Mouse (Mus musculus) large intestine, adult 2 months (tissue): ENCODE results near the gene Pdxk. TPM values are rescaled to one million over a fixed set of nuclear protein-coding genes. Genes with fewer than 3 reads are reported as not detected.
A peak's percentile ranks its signal among the peaks of the same experiment; 100 is the strongest.
"Not testable (repeated sequence)": the region's sequence is repeated elsewhere in the genome, so short reads cannot be mapped to it uniquely, and the experiment has no call there.

Experiments used
- DNase-seq: peaks from one replicate; pipeline ENCODE4 v3.0.0-alpha.2; 2012; ENCODE audit warnings: low read depth, low spot score
- WGBS: fragments of 180-500 bp; shearing (Covaris S2); methylation state at CpG from one replicate; pipeline ENCODE4 v1.1.7; 2018; 5-methylcytosine and 5-hydroxymethylcytosine counted together
- polyA plus RNA-seq: library from polyadenylated mRNA; depleted of rRNA; stranded (reverse); fragments of >200 nt; gene quantifications from 2 replicates; pipeline ENCODE4 v1.2.3, GENCODE M21; 2012

Gene Pdxk
- polyA plus RNA-seq, 1 experiment: 15.0 TPM

DNA sequence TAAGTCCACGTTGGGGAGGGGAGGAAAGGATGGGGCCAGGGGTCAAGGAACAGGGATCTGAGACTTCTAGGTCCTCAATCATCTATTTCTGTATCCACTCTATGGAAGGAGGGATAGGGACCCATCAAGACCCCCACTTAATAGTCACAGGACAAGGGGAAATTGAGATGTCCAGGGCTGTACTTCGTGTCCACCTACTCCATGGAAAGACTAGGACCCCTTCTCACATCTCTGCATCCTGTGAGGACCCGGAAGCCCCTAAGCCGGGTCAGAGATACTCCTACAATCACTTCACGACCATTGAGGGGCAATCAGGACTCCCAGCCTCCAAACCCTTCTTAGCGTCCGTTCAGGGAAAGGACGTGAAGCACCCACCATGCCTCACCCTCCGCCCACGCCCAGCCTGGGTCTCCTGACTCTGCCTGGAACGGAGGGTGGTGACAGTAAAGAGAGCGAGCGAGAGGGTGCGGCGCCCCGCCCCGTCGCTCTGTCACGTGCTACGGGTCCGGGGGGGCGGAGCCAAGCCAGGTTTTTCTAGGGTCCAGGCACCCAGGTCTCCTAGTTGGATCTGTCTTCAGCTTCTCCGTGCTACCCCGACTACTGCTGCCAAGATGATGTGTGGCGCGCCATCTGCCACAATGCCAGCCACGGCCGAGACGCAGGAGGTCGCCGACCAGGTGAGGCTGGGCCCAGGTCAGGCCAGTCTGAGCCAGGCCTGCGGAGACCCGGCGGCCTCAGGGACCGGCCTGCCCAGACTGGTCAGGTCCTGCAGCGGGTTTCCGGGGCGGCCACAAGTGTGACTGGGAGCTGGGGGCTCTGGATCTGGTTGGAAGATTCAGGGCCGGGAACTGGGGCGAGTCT lies 39.4 kb downstream of the Pdxk start, which contains the start of gene Cstb:
Gene Cstb (plus strand): TSS at position 489 of the 861 bp plus-strand sequence.
- DNase-seq: no peak
- 1% methylated on average over 40 of the region's 40 CpGs for WGBS

- 93% methylated on average over 3 of the region's 3 CpGs for WGBS
Measured at GRCm38 (mm10) chr10:78422614-78423013, 42.2 kb downstream of the Pdxk start.

GRCm38 (mm10) chr10:78420929-78421328 lies 43.8 kb downstream of the Pdxk start:
- no peak for DNase-seq
- 81% methylated on average over 2 of the region's 2 CpGs for WGBS

More at GRCm38 (mm10) chr10:78422614-78423013, 42.2 kb downstream of the Pdxk start:
- DNase-seq: no peak

DNA sequence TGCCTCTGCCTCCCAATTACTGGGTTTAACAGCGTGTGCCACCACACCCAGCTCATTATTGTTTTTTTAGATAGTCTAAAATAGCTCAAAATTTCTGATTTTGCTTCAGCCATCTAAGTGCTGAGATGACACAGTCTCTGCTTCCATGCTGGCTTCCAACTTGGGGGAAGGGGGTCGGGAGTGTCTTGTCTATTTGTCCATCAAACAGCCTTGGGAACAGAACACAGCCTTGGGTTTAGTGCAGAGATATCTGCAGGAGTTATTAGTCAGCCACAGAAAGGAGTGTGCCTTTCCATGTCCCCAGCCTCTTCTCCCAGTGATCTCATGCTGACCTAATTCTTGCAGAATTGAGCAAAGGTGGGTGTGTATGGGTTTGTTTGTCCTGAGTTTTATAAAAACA lies 46.0 kb downstream of the Pdxk start:
- WGBS: 73% methylated on average over 2 of the region's 2 CpGs
- no peak for DNase-seq

- WGBS: 61% methylated on average over 5 of the region's 5 CpGs
- no peak for DNase-seq
Measured at GRCm38 (mm10) chr10:78417888-78418287, 46.9 kb downstream of the Pdxk start.

- WGBS: 83% methylated on average over 3 of the region's 4 CpGs
Measured at GRCm38 (mm10) chr10:78414936-78415335, 49.8 kb downstream of the Pdxk start.

DNA sequence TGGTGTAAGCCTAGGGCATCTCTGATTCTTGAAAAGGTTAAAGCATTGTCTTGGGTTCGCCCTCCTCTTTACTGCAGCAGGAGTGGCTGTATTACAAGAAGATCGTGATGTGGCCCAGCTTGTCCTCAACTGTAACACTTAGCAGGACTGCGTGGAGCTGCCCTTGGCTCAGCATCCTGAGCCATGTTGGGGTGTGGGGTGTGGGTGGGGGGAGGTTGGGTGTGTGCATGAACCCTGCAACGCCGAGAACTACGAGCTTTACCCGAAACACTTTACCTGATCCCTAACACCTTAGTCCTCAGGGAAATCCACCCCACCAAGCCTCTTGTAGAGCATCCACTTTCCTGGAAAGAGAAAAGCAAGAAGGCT lies 51.6 kb downstream of the Pdxk start:
- DNase-seq: no peak
- 31% methylated on average over 7 of the region's 7 CpGs for WGBS

More at GRCm38 (mm10) chr10:78414936-78415335, 49.8 kb downstream of the Pdxk start:
- not testable (repeated sequence) for DNase-seq

DNA sequence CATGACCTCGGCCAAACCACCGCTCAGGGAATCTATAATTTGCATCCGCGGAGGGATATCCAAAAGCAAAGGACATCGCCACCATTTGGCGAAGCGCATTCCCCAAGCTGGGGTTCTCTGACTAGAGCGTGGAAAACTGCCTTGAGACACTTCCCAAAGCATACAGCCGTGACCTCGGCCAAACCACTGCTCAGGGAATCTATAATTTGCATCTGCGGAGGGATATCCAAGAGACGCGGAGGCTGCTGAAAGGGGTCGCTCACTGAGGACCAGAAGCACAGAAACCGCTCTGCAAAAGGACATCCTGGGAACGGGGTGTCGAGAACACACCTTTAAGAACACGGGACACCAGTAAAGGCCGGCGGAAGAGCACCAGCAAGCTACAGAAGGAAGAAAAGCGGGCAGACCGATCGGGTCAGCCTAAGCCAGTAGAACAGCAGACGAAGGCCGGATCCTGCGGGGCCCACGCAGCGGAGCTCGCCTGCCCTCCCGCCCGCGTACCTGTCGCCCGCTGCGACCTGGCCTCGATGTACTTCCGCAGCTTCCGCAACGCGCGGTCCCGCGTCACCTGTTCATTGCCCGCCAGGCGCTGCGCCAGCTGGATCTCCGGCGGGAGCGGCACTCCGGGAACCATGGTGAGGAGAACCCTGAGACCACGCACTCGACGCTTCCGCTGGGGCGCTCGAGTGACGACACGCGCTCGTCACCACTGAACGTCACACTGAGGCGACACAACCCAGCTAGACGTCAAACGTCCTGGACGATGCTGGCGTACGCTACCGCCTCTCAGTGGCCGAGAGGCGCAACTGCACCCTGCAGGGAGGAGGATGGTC lies 52.2 kb downstream of the Pdxk start, which contains the start of gene Rrp1:
Gene Rrp1 (minus strand): TSS at position 725 of the 833 bp plus-strand sequence.
- DNase-seq: peak; percentile 61
- WGBS: under 1% methylated on average over 70 of the region's 70 CpGs

GRCm38 (mm10) chr10:78411851-78412250 lies 52.9 kb downstream of the Pdxk start:
- WGBS: 8% methylated on average over 8 of the region's 8 CpGs

GRCm38 (mm10) chr10:78409035-78409788 lies 55.6 kb downstream of the Pdxk start:
- 84% methylated on average over 9 of the region's 9 CpGs for WGBS

More at GRCm38 (mm10) chr10:78411851-78412250, 52.9 kb downstream of the Pdxk start:
- DNase-seq: no peak

GRCm38 (mm10) chr10:78407132-78407531 lies 57.6 kb downstream of the Pdxk start:
- DNase-seq: no peak
- 76% methylated on average over 4 of the region's 4 CpGs for WGBS

More at GRCm38 (mm10) chr10:78409035-78409788, 55.6 kb downstream of the Pdxk start:
- DNase-seq: no peak

DNA sequence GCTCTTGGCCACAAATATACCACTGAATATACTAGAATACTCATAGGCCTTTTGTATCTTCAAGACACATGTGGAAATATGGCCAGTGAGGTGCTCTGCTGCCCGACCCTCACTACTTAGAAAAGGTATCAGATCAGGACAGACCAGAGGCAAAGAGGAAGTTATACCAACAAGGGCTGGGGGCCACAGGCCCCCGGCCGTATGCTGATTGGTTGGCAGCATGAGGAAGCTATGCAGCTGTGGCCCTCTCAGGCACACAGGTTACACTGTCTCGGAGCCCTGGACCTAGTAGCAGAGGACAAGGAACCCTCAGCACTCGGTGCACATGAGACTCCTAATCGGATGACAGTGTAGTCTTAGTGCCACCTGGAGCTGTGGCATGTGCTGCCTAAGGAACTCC lies 58.6 kb downstream of the Pdxk start:
- WGBS: 91% methylated on average over 6 of the region's 6 CpGs
- no peak for DNase-seq

DNA sequence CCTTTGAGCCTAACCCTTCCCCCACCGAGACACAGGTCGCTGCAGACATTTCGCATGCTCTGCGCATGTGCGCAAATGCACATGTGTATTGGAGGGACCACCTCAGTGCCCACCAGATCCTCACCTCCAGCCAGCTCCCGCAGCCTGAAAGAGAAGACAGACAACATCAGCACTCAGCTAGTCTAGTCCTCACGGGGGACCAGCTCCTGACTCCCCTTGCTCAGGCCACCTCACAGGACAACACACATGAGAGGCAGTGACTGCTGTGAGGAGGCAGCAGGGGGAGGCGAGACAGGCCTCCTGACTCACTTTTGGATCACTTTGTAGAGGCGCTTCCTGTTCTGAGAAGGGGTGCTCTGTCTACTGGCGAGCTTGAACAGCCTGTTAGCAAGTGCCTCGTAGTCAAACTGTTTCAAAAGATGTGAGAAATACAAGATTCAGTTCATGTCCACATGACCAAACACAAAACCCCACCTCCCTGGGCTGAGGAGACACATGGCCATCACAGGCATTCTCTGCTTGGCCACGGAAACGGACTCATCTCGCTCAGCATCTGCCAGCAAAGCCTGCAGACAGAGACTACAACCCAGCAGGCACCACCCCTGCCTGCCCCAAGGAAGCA lies 62.4 kb downstream of the Pdxk start:
- 92% methylated on average over 14 of the region's 14 CpGs for WGBS

GRCm38 (mm10) chr10:78401127-78401526 lies 63.6 kb downstream of the Pdxk start:
- DNase-seq: no peak
- WGBS: 89% methylated on average over 2 of the region's 2 CpGs

More for the DNA sequence above, 62.4 kb downstream of the Pdxk start:
- no peak for DNase-seq

- DNase-seq: no peak
- 46% methylated on average over 17 of the region's 17 CpGs for WGBS
Measured at GRCm38 (mm10) chr10:78399090-78399657, 65.6 kb downstream of the Pdxk start.

DNA sequence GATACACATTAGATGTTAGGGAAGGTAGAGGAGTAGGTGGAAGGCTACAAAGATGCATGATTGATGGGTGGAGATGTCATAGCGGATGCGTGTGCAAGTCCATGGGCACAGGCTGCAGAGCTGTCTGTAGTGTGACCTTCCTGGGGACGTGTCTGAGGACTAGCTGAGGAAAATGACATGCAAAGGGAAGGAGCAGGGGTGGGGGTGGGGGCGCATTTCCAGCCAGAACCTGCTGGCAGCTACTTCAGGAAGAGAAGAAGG lies 68.2 kb downstream of the Pdxk start:
- no peak for DNase-seq
- WGBS: 62% methylated on average over 4 of the region's 4 CpGs

DNA sequence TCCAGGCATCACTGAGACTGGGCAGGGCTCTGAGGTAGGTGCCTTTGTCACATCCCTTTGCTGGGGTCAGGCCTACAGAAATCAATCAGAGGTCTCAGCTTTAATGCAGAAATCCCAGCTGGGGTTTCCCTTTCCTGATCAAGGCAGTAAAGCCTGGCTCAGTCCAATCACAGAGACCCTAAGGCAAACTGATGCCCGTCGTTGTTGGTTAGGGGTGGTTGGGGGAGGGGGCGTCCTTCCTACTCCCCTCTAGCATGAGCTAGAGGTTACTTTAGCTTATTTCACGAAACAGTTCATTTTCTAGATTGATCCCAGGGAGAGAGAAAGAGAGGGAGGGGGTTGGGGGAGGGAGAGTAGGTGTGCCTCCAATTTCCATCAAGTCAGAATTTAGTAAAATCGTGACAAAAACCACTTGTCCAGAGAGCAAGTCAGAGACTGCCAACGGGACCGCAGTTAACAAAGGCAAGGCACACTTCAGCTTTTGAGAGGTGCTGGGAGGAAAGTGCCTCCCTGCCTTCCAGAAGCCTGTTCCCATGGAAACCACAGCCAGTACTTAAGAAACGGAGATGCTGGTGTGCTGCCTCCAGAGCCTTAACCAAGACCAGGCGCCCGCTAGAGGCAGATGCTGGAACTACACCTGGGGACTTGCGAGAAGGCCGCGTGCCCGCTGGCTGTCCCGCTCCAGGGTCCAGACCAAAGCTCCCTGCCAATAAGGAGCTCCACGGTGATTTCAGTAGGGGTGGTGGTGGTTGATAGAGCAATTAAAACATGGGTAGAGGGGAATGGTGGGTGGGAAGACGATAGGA lies 68.8 kb downstream of the Pdxk start:
- DNase-seq: peak; percentile 56
- 16% methylated on average over 17 of the region's 17 CpGs for WGBS

GRCm38 (mm10) chr10:78395377-78395776 lies 69.4 kb downstream of the Pdxk start:
- DNase-seq: no peak
- WGBS: 96% methylated on average over 3 of the region's 3 CpGs
